Mouse (Mus musculus): ENCODE results near the gene Cox5a.

GRCm38 (mm10) chr9:57539550-57539949 is 18.5 kb downstream of the Cox5a start:
- TF ChIP-seq POLR2A (IDR thresholded peaks at IDR 0.05; ENCODE audit: insufficient read depth, low read depth, low read length) (peak; percentile 23; the same call in 1 of the 2 replicates), CTCF (IDR thresholded peaks at IDR 0.05) (no peak)

All from heart, adult 2 months (tissue).